Mouse (Mus musculus) liver, embryonic 11.5 days (tissue): Measurements from ENCODE around the gene Calm4. TPM values are rescaled to one million over a fixed set of nuclear protein-coding genes. Genes with fewer than 3 reads are reported as not detected.
"Not testable (repeated sequence)": the region's sequence is repeated elsewhere in the genome, so short reads cannot be mapped to it uniquely, and the experiment has no call there.

Experiments
- ATAC-seq: fragments of 200-750 bp; cut with Nextera tagmentation; replicated peaks from 2 replicates; pipeline ENCODE4 v1.8.0; 2017; ENCODE audit warnings: moderate number of reproducible peaks, mild to moderate bottlenecking, moderate TSS enrichment, moderate library complexity; ENCODE audit not compliant: low FRiP score
- DNase-seq: peaks from one replicate; pipeline ENCODE4 v3.0.0-alpha.2; 2017; ENCODE audit warnings: low spot score
- H3K27ac ChIP-seq: fragments of 300-500 bp; sonication (generic); 2 replicates; pipeline ENCODE4 v1.5.1; 2014; ENCODE audit warnings: mild to moderate bottlenecking, low read depth, low read length, control low read depth
- H3K27me3 ChIP-seq: fragments of 300-500 bp; sonication (generic); replicated peaks from 2 replicates; pipeline ENCODE4 v1.6.1; 2014; ENCODE audit warnings: low read length, mixed read lengths; ENCODE audit not compliant: control insufficient read depth, insufficient read depth
- H3K36me3 ChIP-seq: fragments of 300-500 bp; sonication (generic); 2 replicates; pipeline ENCODE4 v1.6.1; 2014; ENCODE audit warnings: mild to moderate bottlenecking, low read length, moderate library complexity, mixed read lengths; ENCODE audit not compliant: control insufficient read depth, insufficient read depth
- H3K4me1 ChIP-seq: fragments of 300-500 bp; sonication (generic); replicated peaks from 2 replicates; pipeline ENCODE4 v1.6.1; 2014; ENCODE audit warnings: low read length, mixed read lengths; ENCODE audit not compliant: control insufficient read depth, insufficient read depth
- H3K4me2 ChIP-seq: fragments of 300-500 bp; sonication (generic); 2 replicates; pipeline ENCODE4 v1.6.1; 2014; ENCODE audit warnings: mild to moderate bottlenecking, control low read depth, moderate library complexity
- H3K4me3 ChIP-seq: fragments of 300-500 bp; sonication (generic); 2 replicates; pipeline ENCODE4 v1.5.1; 2014; ENCODE audit warnings: low read depth, low read length, control low read depth
- H3K9ac ChIP-seq: fragments of 300-500 bp; sonication (generic); 2 replicates; pipeline ENCODE4 v1.6.1; 2014; ENCODE audit warnings: low read depth, low read length, control low read depth
- H3K9me3 ChIP-seq: fragments of 300-500 bp; sonication (generic); 2 replicates; pipeline ENCODE4 v1.6.1; 2016; ENCODE audit warnings: low read length, inconsistent platforms, mixed read lengths; ENCODE audit not compliant: control insufficient read depth
- WGBS: fragments of 180-500 bp; shearing (Covaris S2); extraction: QIAGEN DNeasy Blood & Tissue Kit; methylation state at CpG from one replicate; pipeline ENCODE4 v1.1.7; 2014; 5-methylcytosine and 5-hydroxymethylcytosine counted together
- polyA plus RNA-seq: library from polyadenylated mRNA; unstranded; fragments of >200 nt; fragmentation: Nextera tagmentation; extraction: Ambion mirVana; gene quantifications from 2 replicates; pipeline ENCODE4 v1.2.1, GENCODE M21; 2014

Calm4 gene
- polyA plus RNA-seq, 1 experiment from 2014 or later, result not detected

DNA sequence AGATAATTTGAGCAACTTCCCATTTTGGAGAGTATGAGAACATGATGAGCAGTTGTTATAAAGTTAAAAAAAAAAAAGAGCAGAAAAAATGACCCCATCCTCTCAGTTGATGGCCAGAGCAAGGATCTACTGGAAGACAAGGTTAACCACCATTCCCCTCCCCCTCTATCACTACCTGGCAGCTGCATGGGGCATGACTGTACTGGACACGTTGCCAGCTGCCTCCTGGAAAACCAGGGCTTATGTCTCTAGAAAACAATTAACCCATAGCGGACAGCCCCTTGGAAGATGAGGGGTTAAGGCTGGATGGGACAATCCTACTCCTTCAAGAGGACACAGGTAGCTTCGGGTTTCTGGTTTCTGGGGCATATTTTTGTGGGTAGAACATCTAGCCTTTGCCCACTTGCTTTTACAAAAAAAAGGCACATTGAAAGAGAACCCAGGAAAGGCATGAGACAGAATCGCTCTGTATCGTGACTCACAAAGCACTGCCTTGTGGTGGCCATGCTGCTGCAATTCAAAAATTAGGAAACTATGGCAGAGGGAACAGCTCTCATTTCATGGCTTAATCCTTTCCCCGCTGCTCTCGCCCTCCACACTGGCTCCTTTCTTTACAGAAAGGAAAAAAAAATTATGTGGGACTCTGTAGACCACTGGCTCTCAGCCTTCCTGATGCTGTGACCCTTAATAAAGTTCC lies 30.3 kb upstream of the Calm4 start:
- no peak overlapping the region for H3K4me2 ChIP-seq
- no peaks in the 10 kb centered on the region for H3K36me3 ChIP-seq
- WGBS, result 84% methylated on average over 7 of the region's 7 CpGs
- H3K27me3 ChIP-seq, result no peaks in the 10 kb centered on the region
- no peak for DNase-seq
- H3K9ac ChIP-seq, result no peak overlapping the region
- H3K9me3 ChIP-seq, result no peaks in the 10 kb centered on the region
- no peak overlapping the region for H3K4me3 ChIP-seq
- no peak for ATAC-seq
- H3K4me1 ChIP-seq, result no peaks in the 10 kb centered on the region
- H3K27ac ChIP-seq, result no peak overlapping the region

DNA sequence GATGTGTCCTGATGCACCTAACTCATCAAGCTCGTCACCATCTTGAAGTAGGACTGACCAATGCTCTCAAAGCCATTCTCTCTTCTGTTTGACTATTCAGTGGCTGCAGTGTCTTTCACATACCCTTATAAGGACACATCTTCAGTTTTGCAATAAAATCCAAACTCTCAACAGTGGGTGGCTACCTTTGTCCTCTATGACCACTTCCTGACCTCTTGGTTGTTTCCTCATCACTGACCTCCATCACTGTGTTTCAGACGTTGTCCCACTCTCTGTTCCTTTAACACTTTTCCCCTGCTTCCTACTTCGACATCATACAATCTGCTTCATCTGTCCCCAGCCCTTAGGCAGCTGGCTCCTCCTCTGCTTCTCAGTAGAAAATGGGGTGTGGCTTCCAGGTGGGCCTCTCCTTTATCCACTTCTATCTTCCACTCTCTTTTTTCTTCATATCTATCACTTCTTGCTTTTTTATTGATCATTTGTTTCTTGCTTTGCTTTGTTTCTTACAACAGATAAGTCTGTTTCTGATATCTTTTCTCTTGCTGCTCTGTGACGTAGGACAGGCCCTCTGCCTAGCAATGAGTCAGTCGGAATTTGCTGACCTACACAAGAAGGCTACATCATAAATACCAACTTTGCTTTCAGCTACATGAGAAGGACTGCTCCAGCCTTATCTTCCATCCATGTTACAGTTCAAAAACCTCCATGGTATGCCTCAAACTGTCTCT lies 19.4 kb upstream of the Calm4 start:
- DNase-seq, result no peak
- WGBS, result 58% methylated on average over 5 of the region's 5 CpGs
- H3K27me3 ChIP-seq, result no peaks in the 10 kb centered on the region

GRCm38 (mm10) chr13:3818740-3819076 lies 18.8 kb upstream of the Calm4 start:
- Histone ChIP-seq H3K4me1 (no peaks in the 10 kb centered on the region), H3K9ac (no peak overlapping the region), H3K4me3 (no peak overlapping the region), H3K27me3 (no peaks in the 10 kb centered on the region), H3K9me3 (no peaks in the 10 kb centered on the region), H3K4me2 (no peak overlapping the region), H3K36me3 (no peaks in the 10 kb centered on the region), H3K27ac (no peak overlapping the region)
- whole genome bisulfite sequencing, result 79% methylated on average over 2 of the region's 2 CpGs
- ATAC-seq, result no peak
- no peak for DNase-seq

More for the DNA sequence above, 19.4 kb upstream of the Calm4 start:
- H3K9ac ChIP-seq, result no peak overlapping the region
- H3K9me3 ChIP-seq, result no peaks in the 10 kb centered on the region
- H3K36me3 ChIP-seq, result no peaks in the 10 kb centered on the region
- no peak overlapping the region for H3K4me3 ChIP-seq
- no peaks in the 10 kb centered on the region for H3K4me1 ChIP-seq
- H3K4me2 ChIP-seq, result no peak overlapping the region
- no peak overlapping the region for H3K27ac ChIP-seq
- ATAC-seq, result no peak

GRCm38 (mm10) chr13:3822105-3822504 lies 15.5 kb upstream of the Calm4 start:
- Histone ChIP-seq H3K27ac (no peak overlapping the region), H3K9ac (no peak overlapping the region), H3K4me1 (no peaks in the 10 kb centered on the region), H3K4me3 (no peak overlapping the region), H3K27me3 (no peaks in the 10 kb centered on the region), H3K4me2 (no peak overlapping the region), H3K9me3 (no peaks in the 10 kb centered on the region), H3K36me3 (no peaks in the 10 kb centered on the region)
- ATAC-seq, result no peak
- peak; percentile 10 for DNase-seq
- 65% methylated on average over 4 of the region's 4 CpGs for WGBS

- no peaks in the 10 kb centered on the region for H3K9me3 ChIP-seq
- H3K9ac ChIP-seq, result no peak overlapping the region
- DNase-seq (peak; percentile 15), ATAC-seq (no peak)
- no peaks in the 10 kb centered on the region for H3K27me3 ChIP-seq
- H3K4me3 ChIP-seq, result no peak overlapping the region
- no peak overlapping the region for H3K27ac ChIP-seq
- H3K4me1 ChIP-seq, result no peaks in the 10 kb centered on the region
- no peak overlapping the region for H3K4me2 ChIP-seq
- H3K36me3 ChIP-seq, result no peaks in the 10 kb centered on the region
Observed at GRCm38 (mm10) chr13:3825726-3826125, 11.8 kb upstream of the Calm4 start.

GRCm38 (mm10) chr13:3831546-3831945 lies 6.0 kb upstream of the Calm4 start:
- Histone ChIP-seq H3K36me3 (no peaks in the 10 kb centered on the region), H3K4me3 (no peak overlapping the region), H3K9ac (no peak overlapping the region), H3K27me3 (no peaks in the 10 kb centered on the region), H3K9me3 (no peaks in the 10 kb centered on the region), H3K4me2 (no peak overlapping the region), H3K4me1 (no peaks in the 10 kb centered on the region), H3K27ac (no peak overlapping the region)
- WGBS, result 71% methylated on average over 5 of the region's 5 CpGs
- ATAC-seq, result no peak
- DNase-seq, result peak; percentile 2

- Histone ChIP-seq H3K27ac (no peak overlapping the region), H3K4me2 (no peak overlapping the region), H3K9me3 (no peaks in the 10 kb centered on the region), H3K4me1 (no peaks in the 10 kb centered on the region), H3K4me3 (no peak overlapping the region), H3K27me3 (no peaks in the 10 kb centered on the region), H3K9ac (no peak overlapping the region), H3K36me3 (no peaks in the 10 kb centered on the region)
- no peak for DNase-seq
- ATAC-seq, result no peak
- 50% methylated on average over 1 of the region's 1 CpGs for WGBS
Observed at GRCm38 (mm10) chr13:3831994-3832393, 5.6 kb upstream of the Calm4 start.

DNA sequence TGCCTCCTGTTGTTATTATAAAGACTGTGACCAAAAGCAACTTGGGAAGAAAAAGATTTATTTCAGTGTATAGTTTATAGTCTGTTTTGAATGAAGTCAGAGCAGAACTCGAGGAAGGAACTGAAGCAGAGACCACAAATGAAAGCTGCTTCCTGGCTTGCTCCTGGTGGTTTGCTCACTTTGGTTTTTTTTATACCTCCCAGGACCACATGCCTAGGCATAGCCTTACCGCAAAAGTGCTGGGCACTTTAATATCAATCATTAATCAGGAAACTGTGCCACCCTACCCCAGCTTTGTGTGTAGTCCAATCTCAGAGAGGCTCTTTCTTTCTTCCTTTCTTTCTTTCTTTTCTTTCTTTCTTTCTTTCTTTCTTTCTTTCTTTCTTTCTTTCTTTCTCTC lies 5.1 kb upstream of the Calm4 start:
- WGBS, result 30% methylated on average over 2 of the region's 2 CpGs
- DNase-seq (no peak), ATAC-seq (no peak)

DNA sequence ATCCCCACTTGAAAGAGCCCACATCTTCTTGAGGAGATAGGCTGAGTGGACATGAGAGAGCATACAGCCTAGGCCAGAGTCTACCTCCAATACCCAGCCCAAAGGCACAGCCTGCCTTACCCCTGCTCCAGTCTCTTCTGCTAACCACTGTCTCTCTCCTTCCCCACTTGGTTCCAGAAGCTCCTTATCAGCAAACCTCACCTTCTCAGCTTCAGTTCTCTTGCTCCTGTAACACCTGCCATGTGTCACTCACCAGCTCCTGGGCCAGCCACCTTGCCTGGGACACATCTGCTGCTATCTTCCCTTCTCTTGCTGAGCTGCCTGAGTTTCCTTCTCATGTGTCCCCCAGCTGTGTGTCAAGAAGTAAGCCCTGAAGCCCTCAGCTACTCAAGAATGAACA lies 3.9 kb upstream of the Calm4 start:
- H3K4me3 ChIP-seq, H3K9me3 ChIP-seq, H3K9ac ChIP-seq, DNase-seq, H3K27me3 ChIP-seq, H3K4me1 ChIP-seq, H3K36me3 ChIP-seq, H3K27ac ChIP-seq, H3K4me2 ChIP-seq: not testable (repeated sequence)
- ATAC-seq, result peak; percentile 60; the same call in 1 of the 2 replicates

More for the DNA sequence above, 5.1 kb upstream of the Calm4 start:
- Histone ChIP-seq H3K4me3 (no peak overlapping the region), H3K4me2 (no peak overlapping the region), H3K36me3 (no peaks in the 10 kb centered on the region), H3K27ac (no peak overlapping the region), H3K9me3 (no peaks in the 10 kb centered on the region), H3K27me3 (no peaks in the 10 kb centered on the region), H3K4me1 (no peaks in the 10 kb centered on the region), H3K9ac (no peak overlapping the region)
